In genomic region chr14:120949002-120949401, GRCm38 (mm10) we compare ENCODE assay signal across 11 mouse cellular contexts. TPM values are rescaled to one million over a fixed set of nuclear protein-coding genes. Genes with fewer than 3 reads are reported as not detected.
DNase-seq lines count a peak whose midpoint lies in the region; ATAC-seq lines count a peak whose summit lies in the region.
"Had no signal": no experiment of that assay in that cellular context is flagged by ENCODE, and none has a peak within 500 bp of the region (broad histone marks: within the 10 kb centered on the region; RNA-seq: fewer than 3 reads in every experiment).

No protein-coding gene starts in this region.

- no peak overlapping the region for H3K9ac ChIP-seq in liver, embryonic 12.5 days
- no peak overlapping the region for H3K9ac ChIP-seq in forebrain, embryonic 11.5 days (ENCODE audit: low read length)
- no peak overlapping the region for H3K9ac ChIP-seq in midbrain, embryonic 13.5 days (replicated peaks)
- H3K9ac ChIP-seq: heart, embryonic 12.5 days; limb, embryonic 12.5 days had no signal

- H3K27me3 ChIP-seq in liver, embryonic 12.5 days (replicated peaks): no peaks in the 10 kb centered on the region
- H3K27me3 ChIP-seq in forebrain, embryonic 11.5 days (ENCODE audit: control insufficient read depth, insufficient read depth, low read length): no peaks in the 10 kb centered on the region
- H3K27me3 ChIP-seq in midbrain, embryonic 13.5 days: no peaks in the 10 kb centered on the region
- H3K27me3 ChIP-seq: heart, embryonic 12.5 days; limb, embryonic 12.5 days had no signal

- H3K4me1 ChIP-seq in liver, embryonic 12.5 days: no peaks in the 10 kb centered on the region
- no peaks in the 10 kb centered on the region for H3K4me1 ChIP-seq in forebrain, embryonic 11.5 days (replicated peaks; ENCODE audit: control insufficient read depth, insufficient read depth, low read length)
- H3K4me1 ChIP-seq in midbrain, embryonic 13.5 days (replicated peaks): no peaks in the 10 kb centered on the region
- H3K4me1 ChIP-seq: limb, embryonic 12.5 days; midbrain, embryonic 10.5 days had no signal

- no peak overlapping the region for H3K27ac ChIP-seq in liver, embryonic 12.5 days
- no peak overlapping the region for H3K27ac ChIP-seq in forebrain, embryonic 11.5 days (ENCODE audit: low read depth, low read length)
- H3K27ac ChIP-seq in midbrain, embryonic 13.5 days: no peak overlapping the region
- H3K27ac ChIP-seq: limb, embryonic 12.5 days; midbrain, embryonic 10.5 days had no signal

- H3K4me2 ChIP-seq in liver, embryonic 12.5 days: no peak overlapping the region
- no peak overlapping the region for H3K4me2 ChIP-seq in forebrain, embryonic 11.5 days (ENCODE audit: low read depth, low read length, severe bottlenecking)
- H3K4me2 ChIP-seq in midbrain, embryonic 13.5 days (replicated peaks): no peak overlapping the region
- H3K4me2 ChIP-seq: heart, embryonic 12.5 days; limb, embryonic 12.5 days had no signal

- WGBS in liver, embryonic 12.5 days (ENCODE audit: insufficient replicate concordance): 87% methylated on average over 5 of the region's 5 CpGs
- 90% methylated on average over 5 of the region's 5 CpGs for WGBS in forebrain, embryonic 11.5 days
- 95% methylated on average over 5 of the region's 5 CpGs for WGBS in midbrain, embryonic 13.5 days

- H3K4me3 ChIP-seq in liver, embryonic 12.5 days: no peak overlapping the region
- H3K4me3 ChIP-seq in forebrain, embryonic 11.5 days (ENCODE audit: low read depth, low read length): no peak overlapping the region
- no peak overlapping the region for H3K4me3 ChIP-seq in midbrain, embryonic 13.5 days (replicated peaks)
- H3K4me3 ChIP-seq: heart, embryonic 12.5 days; limb, embryonic 12.5 days; midbrain, embryonic 10.5 days had no signal

- peaks cover 58% of the 10 kb centered on the region for H3K36me3 ChIP-seq in liver, embryonic 12.5 days
- H3K36me3 ChIP-seq in forebrain, embryonic 11.5 days (ENCODE audit: control insufficient read depth, insufficient read depth, low read length): peaks cover 29% of the 10 kb centered on the region
- H3K36me3 ChIP-seq in midbrain, embryonic 13.5 days: peaks cover 49% of the 10 kb centered on the region

- ATAC-seq in CD4-positive, CD25-positive, alpha-beta regulatory T cell, adult 4 months: no peak
- no peak for ATAC-seq in liver, embryonic 12.5 days
- peak; percentile 54 for ATAC-seq in megakaryocyte, adult 5-6 weeks (ENCODE audit: poor library complexity, severe bottlenecking)
- no peak for ATAC-seq in forebrain, embryonic 11.5 days (replicated peaks; ENCODE audit: low FRiP score)
- no peak for ATAC-seq in midbrain, embryonic 13.5 days

- no peaks in the 10 kb centered on the region for H3K9me3 ChIP-seq in liver, embryonic 12.5 days (replicated peaks)
- H3K9me3 ChIP-seq in forebrain, embryonic 11.5 days (ENCODE audit: control insufficient read depth, low read length): no peaks in the 10 kb centered on the region; the same call in 1 of the 2 replicates
- H3K9me3 ChIP-seq in midbrain, embryonic 13.5 days: no peaks in the 10 kb centered on the region
- H3K9me3 ChIP-seq: limb, embryonic 12.5 days had no signal

- peak; percentile 31 for DNase-seq in CD4-positive, CD25-positive, alpha-beta regulatory T cell, adult 2 months (ENCODE audit: low read depth, low spot score)
- DNase-seq in liver: peak; percentile 31
- DNase-seq in NIH3T3 (ENCODE audit: low read depth): peak; percentile 7
- DNase-seq in forebrain, embryonic 11.5 days (ENCODE audit: low spot score): no peak

RNA-seq across cellular contexts. Expression of gene Ipo5, which starts 38.0 kb away (rescaled TPM):
- 10 to 100 TPM; 39.4 to 50.7 TPM for polyA plus RNA-seq in CD4-positive, CD25-positive, alpha-beta regulatory T cell, adult 4 months (2017; shearing (Covaris generic))
- polyA plus RNA-seq in liver, embryonic 12.5 days (2016; fragmentation: Nextera tagmentation; extraction: Ambion mirVana): 83.2 and 87.3 TPM in 2 replicates
- total RNA-seq in megakaryocyte, adult 5-6 weeks (2015): 60.0 and 61.0 TPM in 2 replicates
- 96.7 and 102 TPM in 2 replicates for total RNA-seq in megakaryocyte, adult 5-6 weeks (2017)
- polyA plus RNA-seq in forebrain, embryonic 11.5 days (2014; fragmentation: Nextera tagmentation; extraction: Ambion mirVana): 181 and 183 TPM in 2 replicates
- 69.8 and 70.2 TPM in 2 replicates for polyA plus RNA-seq in midbrain, embryonic 13.5 days (2015; fragmentation: Nextera tagmentation; extraction: Ambion mirVana)
